Mouse (Mus musculus) layer of hippocampus, adult 11-12 months (tissue): Measurements from ENCODE around the gene Tmprss2.

Source experiments
- DNase-seq: peaks from one replicate; pipeline ENCODE4 v3.0.0; 2022; ENCODE audit warnings: low spot score

The Tmprss2 gene

GRCm38 (mm10) chr16:97610939-97611338 is at the start of gene Tmprss2:
Gene Tmprss2 (minus strand): TSS chr16:97611195.
- no peak for DNase-seq

GRCm38 (mm10) chr16:97659225-97659658 is 48.2 kb upstream of the Tmprss2 start:
- DNase-seq: no peak

- DNase-seq: no peak
These were observed 47.5 kb upstream of the Tmprss2 start for GRCm38 (mm10) chr16:97658481-97658880.

- no peak for DNase-seq
These were observed 44.8 kb upstream of the Tmprss2 start for GRCm38 (mm10) chr16:97655800-97656199.

GRCm38 (mm10) chr16:97649522-97650188 is 38.7 kb upstream of the Tmprss2 start:
- DNase-seq: no peak

- no peak for DNase-seq
These were observed 33.7 kb upstream of the Tmprss2 start for GRCm38 (mm10) chr16:97644681-97645080.

GRCm38 (mm10) chr16:97639630-97640029 is 28.6 kb upstream of the Tmprss2 start:
- no peak for DNase-seq

GRCm38 (mm10) chr16:97632880-97633484 is 22.0 kb upstream of the Tmprss2 start:
- no peak for DNase-seq

- no peak for DNase-seq
These were observed 12.2 kb upstream of the Tmprss2 start for GRCm38 (mm10) chr16:97623166-97623565.

- DNase-seq: no peak
These were observed 11.4 kb upstream of the Tmprss2 start for GRCm38 (mm10) chr16:97622383-97622889.

GRCm38 (mm10) chr16:97618285-97618684 is 7.3 kb upstream of the Tmprss2 start:
- no peak for DNase-seq

- no peak for DNase-seq
These were observed 1.0 kb upstream of the Tmprss2 start for GRCm38 (mm10) chr16:97612009-97612408.

GRCm38 (mm10) chr16:97610246-97610645 is 749 bp downstream of the Tmprss2 start:
- DNase-seq: no peak

- no peak for DNase-seq
These were observed 1.3 kb downstream of the Tmprss2 start for GRCm38 (mm10) chr16:97609676-97610075.

- no peak for DNase-seq
These were observed 3.0 kb downstream of the Tmprss2 start for GRCm38 (mm10) chr16:97607956-97608355.

GRCm38 (mm10) chr16:97606829-97607228 is 4.2 kb downstream of the Tmprss2 start:
- DNase-seq: no peak

- DNase-seq: no peak
These were observed 4.9 kb downstream of the Tmprss2 start for GRCm38 (mm10) chr16:97605957-97606721.

- DNase-seq: peak; percentile 33
These were observed 8.7 kb downstream of the Tmprss2 start for GRCm38 (mm10) chr16:97602256-97602655.

- no peak for DNase-seq
These were observed 10.4 kb downstream of the Tmprss2 start for GRCm38 (mm10) chr16:97600591-97600990.

GRCm38 (mm10) chr16:97598046-97598445 is 12.9 kb downstream of the Tmprss2 start:
- DNase-seq: no peak

- DNase-seq: no peak
These were observed 17.0 kb downstream of the Tmprss2 start for GRCm38 (mm10) chr16:97593816-97594509.

GRCm38 (mm10) chr16:97593057-97593456 is 17.9 kb downstream of the Tmprss2 start:
- peak; percentile 56 for DNase-seq
